ENCODE assay signal across 19 mouse cellular contexts in the genomic region with DNA sequence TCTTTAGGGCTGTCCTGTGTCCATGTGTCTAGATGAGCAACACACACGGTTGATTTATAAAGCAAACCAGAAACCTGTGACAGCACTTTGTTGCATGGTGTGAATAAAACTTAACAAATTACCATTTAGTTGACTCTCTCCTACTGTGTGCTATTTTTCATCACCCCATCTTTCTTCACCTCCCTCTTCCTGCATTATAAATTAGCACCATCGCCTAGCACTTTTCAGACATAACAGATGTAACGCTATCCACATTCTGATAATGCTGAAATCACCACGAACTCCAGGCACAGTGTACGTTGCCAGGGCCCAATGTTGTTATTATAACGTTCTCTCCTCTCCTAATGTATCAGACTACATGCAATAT.
DNase-seq lines count a peak whose midpoint lies in the region; ATAC-seq lines count a peak whose summit lies in the region.
"Had no signal": no experiment of that assay in that cellular context is flagged by ENCODE, and none has a peak within 500 bp of the region (broad histone marks: within the 10 kb centered on the region; RNA-seq: fewer than 3 reads in every experiment).

No protein-coding gene starts in this region.

- no peaks in the 10 kb centered on the region for H3K36me3 ChIP-seq in forebrain, embryonic 13.5 days (ENCODE audit: poor library complexity, severe bottlenecking)
- no peaks in the 10 kb centered on the region for H3K36me3 ChIP-seq in forebrain, embryonic 12.5 days (replicated peaks)
- H3K36me3 ChIP-seq in hindbrain, embryonic 15.5 days, result no peaks in the 10 kb centered on the region
- no peaks in the 10 kb centered on the region for H3K36me3 ChIP-seq in hindbrain, embryonic 10.5 days
- H3K36me3 ChIP-seq: embryonic facial prominence, embryonic 13.5 days; heart, embryonic 13.5 days; midbrain, embryonic 15.5 days had no signal

- peak; percentile 65 for ATAC-seq in forebrain, embryonic 13.5 days
- no peak; the same call in 1 of the 2 replicates for ATAC-seq in forebrain, embryonic 12.5 days (ENCODE audit: low FRiP score)
- ATAC-seq in hindbrain, embryonic 15.5 days (ENCODE audit: low FRiP score, low read depth), result no peak
- ATAC-seq: lung, postnatal 0 days; midbrain, embryonic 15.5 days had no signal

- H3K27me3 ChIP-seq in forebrain, embryonic 13.5 days, result no peaks in the 10 kb centered on the region
- H3K27me3 ChIP-seq in forebrain, embryonic 12.5 days, result no peaks in the 10 kb centered on the region
- no peaks in the 10 kb centered on the region for H3K27me3 ChIP-seq in hindbrain, embryonic 15.5 days
- no peaks in the 10 kb centered on the region for H3K27me3 ChIP-seq in hindbrain, embryonic 10.5 days (ENCODE audit: insufficient read depth, poor library complexity, severe bottlenecking)
- H3K27me3 ChIP-seq: embryonic facial prominence, embryonic 13.5 days; heart, embryonic 13.5 days; midbrain, embryonic 15.5 days had no signal

- H3K4me1 ChIP-seq in forebrain, embryonic 13.5 days, result peaks cover 15% of the 10 kb centered on the region
- 0 out of 2 replicates have a peak, but pooled peaks cover 4% of the 10 kb centered on the region for H3K4me1 ChIP-seq in forebrain, embryonic 12.5 days
- peaks cover 5% of the 10 kb centered on the region; the same call in 1 of the 2 replicates for H3K4me1 ChIP-seq in hindbrain, embryonic 15.5 days (replicated peaks)
- H3K4me1 ChIP-seq in hindbrain, embryonic 10.5 days (replicated peaks), result no peaks in the 10 kb centered on the region
- H3K4me1 ChIP-seq: embryonic facial prominence, embryonic 13.5 days; heart, embryonic 13.5 days; midbrain, embryonic 15.5 days had no signal

- DNase-seq in hindbrain, embryonic 10.5 days (ENCODE audit: low spot score), result no peak
- peak; percentile 29 for DNase-seq in right cerebral cortex, adult 18-20 months
- DNase-seq in right cerebral cortex, postnatal 14 days, result no peak
- DNase-seq in gastrocnemius, postnatal 14 days, result no peak
- DNase-seq in kidney, postnatal 25 days, result no peak
- DNase-seq: adrenal gland, adult 2 months; gastrocnemius, adult 2 months; kidney, adult 8-10 months; kidney, postnatal 14 days; liver; retina, postnatal 1 day had no signal

- no peak overlapping the region for H3K9ac ChIP-seq in forebrain, embryonic 13.5 days
- H3K9ac ChIP-seq in forebrain, embryonic 12.5 days, result no peak overlapping the region
- H3K9ac ChIP-seq in hindbrain, embryonic 15.5 days, result no peak overlapping the region
- H3K9ac ChIP-seq: embryonic facial prominence, embryonic 13.5 days; heart, embryonic 13.5 days; midbrain, embryonic 15.5 days had no signal

- no peak overlapping the region for H3K4me3 ChIP-seq in forebrain, embryonic 13.5 days
- H3K4me3 ChIP-seq in forebrain, embryonic 12.5 days (replicated peaks), result no peak overlapping the region
- no peak overlapping the region for H3K4me3 ChIP-seq in hindbrain, embryonic 15.5 days
- no peak overlapping the region for H3K4me3 ChIP-seq in hindbrain, embryonic 10.5 days
- H3K4me3 ChIP-seq: embryonic facial prominence, embryonic 13.5 days; gastrocnemius, adult 2 months; heart, embryonic 13.5 days; midbrain, embryonic 15.5 days had no signal

- H3K9me3 ChIP-seq in forebrain, embryonic 13.5 days (replicated peaks), result no peaks in the 10 kb centered on the region
- no peaks in the 10 kb centered on the region for H3K9me3 ChIP-seq in forebrain, embryonic 12.5 days
- no peaks in the 10 kb centered on the region for H3K9me3 ChIP-seq in hindbrain, embryonic 15.5 days
- H3K9me3 ChIP-seq in hindbrain, embryonic 10.5 days, result no peaks in the 10 kb centered on the region
- H3K9me3 ChIP-seq: embryonic facial prominence, embryonic 13.5 days; heart, embryonic 13.5 days; midbrain, embryonic 15.5 days had no signal

- intact Hi-C loops in gastrocnemius, postnatal 14 days (cut with DNase I; ENCODE audit: low total_unique reads), result no loop called here

- no peak overlapping the region for H3K4me2 ChIP-seq in forebrain, embryonic 13.5 days
- no peak overlapping the region for H3K4me2 ChIP-seq in forebrain, embryonic 12.5 days
- H3K4me2 ChIP-seq in hindbrain, embryonic 15.5 days, result no peak overlapping the region
- H3K4me2 ChIP-seq: embryonic facial prominence, embryonic 13.5 days; heart, embryonic 13.5 days; midbrain, embryonic 15.5 days had no signal

- 73% methylated on average over 6 of the region's 6 CpGs for WGBS in forebrain, embryonic 13.5 days
- 77% methylated on average over 6 of the region's 6 CpGs for WGBS in forebrain, embryonic 12.5 days
- 64% methylated on average over 6 of the region's 6 CpGs for WGBS in hindbrain, embryonic 15.5 days
- WGBS in hindbrain, embryonic 10.5 days, result 87% methylated on average over 6 of the region's 6 CpGs

- H3K27ac ChIP-seq in forebrain, embryonic 13.5 days, result peak overlapping the region; percentile 61
- no peak overlapping the region for H3K27ac ChIP-seq in forebrain, embryonic 12.5 days
- peak overlapping the region; percentile 49; the same call in 1 of the 2 replicates for H3K27ac ChIP-seq in hindbrain, embryonic 15.5 days (replicated peaks)
- H3K27ac ChIP-seq in hindbrain, embryonic 10.5 days, result no peak overlapping the region
- H3K27ac ChIP-seq: embryonic facial prominence, embryonic 13.5 days; gastrocnemius, adult 2 months; heart, embryonic 13.5 days; midbrain, embryonic 15.5 days; stomach, postnatal 0 days had no signal

Comparison
In these comparisons a context has a peak if more than half of its experiments do, and no peak if none do; other contexts are left out.
1. H3K27ac ChIP-seq: peak in forebrain, embryonic 13.5 days (single experiment) and hindbrain, embryonic 15.5 days (single experiment); none in forebrain, embryonic 12.5 days (single experiment) and hindbrain, embryonic 10.5 days (single experiment).